Mouse (Mus musculus) forebrain, postnatal 0 days (tissue): ENCODE results near the gene Lyg2. TPM values are rescaled to one million over a fixed set of nuclear protein-coding genes. Genes with fewer than 3 reads are reported as not detected.

Experiments used
- ATAC-seq: fragments of 200-750 bp; cut with Nextera tagmentation; 2 replicates; pipeline ENCODE4 v1.8.0; 2017; ENCODE audit warnings: mild to moderate bottlenecking, moderate library complexity
- DNase-seq: peaks from one replicate; pipeline ENCODE4 v3.0.0-alpha.2; 2015
- H3K27ac ChIP-seq: fragments of 300-500 bp; sonication (generic); 2 replicates; pipeline ENCODE4 v1.5.1; 2014; ENCODE audit warnings: low read depth, mild to moderate bottlenecking, antibody characterized with exemption, low read length, moderate library complexity, mixed read lengths
- H3K27me3 ChIP-seq: fragments of 300-500 bp; sonication (generic); 2 replicates; pipeline ENCODE4 v1.6.1; 2014; ENCODE audit warnings: mild to moderate bottlenecking, low read length, mixed read lengths; ENCODE audit not compliant: insufficient read depth
- H3K36me3 ChIP-seq: fragments of 300-500 bp; sonication (generic); 2 replicates; pipeline ENCODE4 v1.6.1; 2014; ENCODE audit warnings: mild to moderate bottlenecking, moderate library complexity; ENCODE audit not compliant: insufficient read depth
- H3K4me1 ChIP-seq: fragments of 300-500 bp; sonication (generic); 2 replicates; pipeline ENCODE4 v1.6.1; 2014; ENCODE audit warnings: antibody characterized with exemption; ENCODE audit not compliant: insufficient read depth
- H3K4me2 ChIP-seq: fragments of 300-500 bp; sonication (generic); 2 replicates; pipeline ENCODE4 v1.6.1; 2014; ENCODE audit warnings: low read depth, mild to moderate bottlenecking, moderate library complexity
- H3K4me3 ChIP-seq: fragments of 300-500 bp; sonication (generic); 2 replicates; pipeline ENCODE4 v1.5.1; 2014; ENCODE audit warnings: low read depth, low read length, mixed read lengths
- H3K9ac ChIP-seq: fragments of 300-500 bp; sonication (generic); 2 replicates; pipeline ENCODE4 v1.6.1; 2014; ENCODE audit warnings: mild to moderate bottlenecking
- H3K9me3 ChIP-seq: fragments of 300-500 bp; sonication (generic); 2 replicates; pipeline ENCODE4 v1.6.1; 2016; ENCODE audit warnings: low read length
- CTCF ChIP-seq: sonication (generic); IDR thresholded peaks from 2 replicates; pipeline ENCODE4 v1.5.1; 2016; ENCODE audit warnings: antibody characterized with exemption, control low read depth, low read depth
- WGBS: fragments of 180-500 bp; shearing (Covaris S2); extraction: QIAGEN DNeasy Blood & Tissue Kit; methylation state at CpG from one replicate; pipeline ENCODE4 v1.1.7; 2014; 5-methylcytosine and 5-hydroxymethylcytosine counted together
- polyA plus RNA-seq: library from polyadenylated mRNA; unstranded; fragments of >200 nt; fragmentation: Nextera tagmentation; extraction: Ambion mirVana; gene quantifications from 2 replicates; pipeline ENCODE4 v1.2.1, GENCODE M21; 2015
- total RNA-seq: library from RNA; depleted of rRNA; stranded (reverse); fragments of >200 nt; gene quantifications from 2 replicates; pipeline ENCODE4 v1.2.3, GENCODE M21; 2014; rRNA removed

The Lyg2 gene
- total and polyA plus RNA-seq, 2 experiments from 2014 or later, result 0.05 TPM; not detected in 1

- Histone ChIP-seq H3K4me1 (no peaks in the 10 kb centered on the region), H3K9me3 (no peaks in the 10 kb centered on the region), H3K4me3 (peak overlapping the region; percentile 82), H3K27me3 (peaks cover 3% of the 10 kb centered on the region; the same call in 1 of the 2 replicates), H3K36me3 (no peaks in the 10 kb centered on the region), H3K4me2 (peak overlapping the region; percentile 70), H3K27ac (peak overlapping the region; percentile 86), H3K9ac (peak overlapping the region; percentile 63)
- peak; percentile 72 for TF ChIP-seq CTCF
- ATAC-seq (peak; percentile 95), DNase-seq (peak; percentile 100)
- 1% methylated on average over 83 of the region's 90 CpGs for WGBS
These were observed 51.5 kb downstream of the Lyg2 start for GRCm38 (mm10) chr1:37864511-37865400.

Other genes with a start within 250 kb of the Lyg2 start
- gene 2010300C02Rik, start 196.4 kb downstream of the Lyg2 start, total RNA-seq, result 20.5 and 22.7 TPM in 2 replicates
- 10.4 and 13.6 TPM in 2 replicates for gene 2010300C02Rik, start 196.4 kb downstream of the Lyg2 start, polyA plus RNA-seq
- 14.8 and 15.9 TPM in 2 replicates for gene Tsga10, start 50.1 kb downstream of the Lyg2 start, total RNA-seq
- 10.2 and 10.3 TPM in 2 replicates for gene Tsga10, start 50.1 kb downstream of the Lyg2 start, polyA plus RNA-seq
- 8.1 and 10.8 TPM in 2 replicates for gene Lipt1, start 44.8 kb downstream of the Lyg2 start, total RNA-seq
- 5.7 TPM in 2 replicates for gene Lipt1, start 44.8 kb downstream of the Lyg2 start, polyA plus RNA-seq
- gene Mitd1, start 26.1 kb downstream of the Lyg2 start, total RNA-seq, result 9.7 and 11.9 TPM in 2 replicates
- gene Mitd1, start 26.1 kb downstream of the Lyg2 start, polyA plus RNA-seq, result 8.1 and 9.5 TPM in 2 replicates
- gene Mrpl30, start 26.0 kb downstream of the Lyg2 start, total RNA-seq, result 105 and 153 TPM in 2 replicates
- gene Mrpl30, start 26.0 kb downstream of the Lyg2 start, polyA plus RNA-seq, result 291 and 359 TPM in 2 replicates
- not detected in 2 replicates for gene Lyg1, start 41.3 kb upstream of the Lyg2 start, total RNA-seq
- gene Lyg1, start 41.3 kb upstream of the Lyg2 start, polyA plus RNA-seq, result not detected in 2 replicates
- gene Txndc9, start 81.4 kb upstream of the Lyg2 start, total RNA-seq, result 48.1 and 60.2 TPM in 2 replicates
- 126 and 129 TPM in 2 replicates for gene Txndc9, start 81.4 kb upstream of the Lyg2 start, polyA plus RNA-seq
- gene Eif5b, start 81.5 kb upstream of the Lyg2 start, total RNA-seq, result 10.5 and 21.6 TPM in 2 replicates
- gene Eif5b, start 81.5 kb upstream of the Lyg2 start, polyA plus RNA-seq, result 13.7 and 18.1 TPM in 2 replicates
- gene Rev1, start 213.3 kb upstream of the Lyg2 start, total RNA-seq, result 34.3 and 41.3 TPM in 2 replicates
- 18.2 and 25.0 TPM in 2 replicates for gene Rev1, start 213.3 kb upstream of the Lyg2 start, polyA plus RNA-seq